Mouse (Mus musculus) limb, embryonic 14.5 days (tissue): ENCODE results near the gene Olfr11. TPM values are rescaled to one million over a fixed set of nuclear protein-coding genes. Genes with fewer than 3 reads are reported as not detected.

Experiments
- ATAC-seq: fragments of 200-750 bp; cut with Nextera tagmentation; 2 replicates; pipeline ENCODE4 v1.8.0; 2017; ENCODE audit warnings: low read depth, moderate number of reproducible peaks, moderate TSS enrichment; ENCODE audit not compliant: low FRiP score
- DNase-seq: peaks from one replicate; pipeline ENCODE4 v3.0.0-alpha.2; 2015; ENCODE audit warnings: low spot score
- H3K27ac ChIP-seq: fragments of 300-500 bp; sonication (generic); replicated peaks from 2 replicates; pipeline ENCODE4 v1.5.1; 2014; ENCODE audit warnings: low read depth, mild to moderate bottlenecking, low read length, moderate library complexity, mixed read lengths
- H3K27me3 ChIP-seq: fragments of 300-500 bp; sonication (generic); 2 replicates; pipeline ENCODE4 v1.6.1; 2014; ENCODE audit warnings: low read length, mixed read lengths; ENCODE audit not compliant: control insufficient read depth, insufficient read depth
- H3K36me3 ChIP-seq: fragments of 300-500 bp; sonication (generic); 2 replicates; pipeline ENCODE4 v1.6.1; 2014; ENCODE audit warnings: mild to moderate bottlenecking, low read length, moderate library complexity, mixed read lengths; ENCODE audit not compliant: control insufficient read depth, insufficient read depth
- H3K4me1 ChIP-seq: fragments of 300-500 bp; sonication (generic); 2 replicates; pipeline ENCODE4 v1.6.1; 2014; ENCODE audit warnings: antibody characterized with exemption, low read length, mixed read lengths; ENCODE audit not compliant: control insufficient read depth, insufficient read depth
- H3K4me2 ChIP-seq: fragments of 300-500 bp; sonication (generic); replicated peaks from 2 replicates; pipeline ENCODE4 v1.6.1; 2014; ENCODE audit warnings: low read depth, mild to moderate bottlenecking, low read length, moderate library complexity; ENCODE audit not compliant: severe bottlenecking
- H3K4me3 ChIP-seq: fragments of 300-500 bp; sonication (generic); replicated peaks from 2 replicates; pipeline ENCODE4 v1.5.1; 2014; ENCODE audit warnings: low read length
- H3K9ac ChIP-seq: fragments of 300-500 bp; sonication (generic); 2 replicates; pipeline ENCODE4 v1.6.1; 2014; ENCODE audit warnings: mild to moderate bottlenecking, low read depth, low read length, moderate library complexity; ENCODE audit not compliant: severe bottlenecking
- H3K9me3 ChIP-seq: fragments of 300-500 bp; sonication (generic); 2 replicates; pipeline ENCODE4 v1.6.1; 2016; ENCODE audit warnings: low read length; ENCODE audit not compliant: control insufficient read depth
- POLR2A ChIP-seq: fragments of 200-500 bp; IDR thresholded peaks from 2 replicates; pipeline ENCODE4 v1.8.0; 2012; ENCODE audit warnings: inconsistent platforms, mild to moderate bottlenecking, moderate library complexity, borderline replicate concordance; ENCODE audit not compliant: insufficient read depth, insufficient read length; ENCODE audit errors: extremely low read depth
- WGBS: fragments of 180-500 bp; shearing (Covaris S2); extraction: QIAGEN DNeasy Blood & Tissue Kit; methylation state at CpG from one replicate; pipeline ENCODE4 v1.1.7; 2014; 5-methylcytosine and 5-hydroxymethylcytosine counted together
- polyA plus RNA-seq, 2 experiments: library from polyadenylated mRNA; depleted of rRNA in 1 of 2; stranded (reverse) in 1 of 2; unstranded in 1 of 2; fragments of >200 nt; fragmentation: Nextera tagmentation in 1 of 2; extraction: Ambion mirVana in 1 of 2; gene quantifications; 2 replicates each; pipeline versions ENCODE4 v1.2.1 to v1.2.3; 2012 to 2014

Gene Olfr11
- polyA plus RNA-seq (2012; rRNA removed) (not detected in 2 replicates), polyA plus RNA-seq (2014; fragmentation: Nextera tagmentation; extraction: Ambion mirVana) (not detected in 2 replicates)

DNA sequence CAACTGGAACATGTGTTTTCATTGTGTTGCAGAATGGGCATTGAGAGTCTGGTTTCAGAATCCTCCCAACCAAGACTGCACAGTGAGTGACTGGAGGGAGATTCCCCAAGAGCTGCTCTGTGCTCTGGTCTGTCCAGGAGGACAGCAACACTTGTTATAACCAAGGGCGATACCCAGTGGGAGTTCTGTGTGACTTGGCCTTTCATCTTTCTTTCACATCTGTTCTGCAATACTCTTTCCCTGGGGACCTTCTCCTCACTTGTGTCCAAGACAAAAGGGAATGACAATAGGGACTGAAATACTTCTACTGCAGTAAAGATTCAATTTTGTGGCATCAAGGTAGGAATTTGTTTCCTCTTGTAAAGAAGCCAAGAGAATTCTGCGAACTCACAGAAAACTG lies at the start of gene Olfr11:
Gene Olfr11, minus strand, starts transcription at position 101 of the 400 bp plus-strand sequence.
- Histone ChIP-seq H3K36me3 (no peaks in the 10 kb centered on the region), H3K9me3 (no peaks in the 10 kb centered on the region), H3K4me1 (no peaks in the 10 kb centered on the region), H3K4me2 (no peak within 1 kb of the TSS), H3K4me3 (no peak within 1 kb of the TSS), H3K9ac (no peak within 1 kb of the TSS), H3K27me3 (no peaks in the 10 kb centered on the region), H3K27ac (no peak within 1 kb of the TSS)
- DNase-seq (no peak), ATAC-seq (no peak)
- no peak for TF ChIP-seq POLR2A
- WGBS: 77% methylated on average over 2 of the region's 2 CpGs

DNA sequence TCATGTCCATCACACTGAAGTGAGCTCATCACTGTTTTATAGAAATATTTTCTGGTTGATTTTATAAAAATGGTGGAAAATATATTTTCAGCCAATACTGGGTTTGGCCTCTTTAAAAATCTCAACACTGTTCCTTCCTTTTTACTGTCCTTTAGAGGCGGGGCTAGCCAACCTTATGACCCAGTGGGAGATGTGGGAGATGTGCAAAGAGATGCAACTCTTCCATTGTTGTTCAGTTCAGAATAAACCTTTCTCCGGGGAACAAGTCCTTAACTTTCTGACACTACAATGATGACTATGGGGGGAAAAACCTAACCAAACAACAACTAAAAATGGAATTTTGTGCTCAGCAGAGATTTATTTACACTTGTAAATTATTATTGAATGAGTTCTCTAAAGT lies 35.0 kb upstream of the Olfr11 start, which contains the start of gene Olfr1360:
Gene Olfr1360, minus strand, starts transcription at position 101 of the 400 bp plus-strand sequence.
- Histone ChIP-seq H3K27me3 (no peaks in the 10 kb centered on the region), H3K4me2 (no peak within 1 kb of the TSS), H3K27ac (no peak within 1 kb of the TSS), H3K4me1 (no peaks in the 10 kb centered on the region), H3K9me3 (no peaks in the 10 kb centered on the region), H3K9ac (no peak within 1 kb of the TSS), H3K36me3 (no peaks in the 10 kb centered on the region), H3K4me3 (no peak within 1 kb of the TSS)
- no peak for ATAC-seq
- TF ChIP-seq POLR2A: no peak
- no peak for DNase-seq
- WGBS: 87% methylated on average over 2 of the region's 2 CpGs

DNA sequence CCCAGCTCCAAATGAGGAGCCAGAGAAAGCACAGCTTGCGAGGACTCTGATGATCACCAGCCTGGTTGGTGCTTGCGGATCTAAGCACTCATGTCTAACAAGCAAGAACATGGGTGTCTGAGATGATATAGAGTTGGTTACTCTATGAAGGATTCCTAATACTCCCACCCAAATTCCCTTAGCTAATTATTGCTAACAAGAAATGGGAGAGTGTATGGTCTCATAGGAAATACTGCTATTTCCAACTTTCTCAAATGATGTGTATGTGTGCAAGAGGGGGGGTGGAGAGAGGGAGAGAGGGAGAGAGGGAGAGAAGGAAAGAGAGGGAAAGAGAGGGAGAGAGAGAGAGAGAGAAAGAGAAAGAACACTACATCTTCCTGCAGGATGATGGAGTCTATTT lies 21.0 kb upstream of the Olfr11 start, which contains the start of gene Olfr1361:
Gene Olfr1361, minus strand, starts transcription at position 101 of the 400 bp plus-strand sequence.
- H3K4me1 ChIP-seq: no peaks in the 10 kb centered on the region
- H3K9me3 ChIP-seq: no peaks in the 10 kb centered on the region
- H3K27me3 ChIP-seq: no peaks in the 10 kb centered on the region
- no peak within 1 kb of the TSS for H3K27ac ChIP-seq
- DNase-seq (no peak), ATAC-seq (no peak)
- TF ChIP-seq POLR2A: no peak
- 48% methylated on average over 2 of the region's 2 CpGs for WGBS
- no peak within 1 kb of the TSS for H3K9ac ChIP-seq
- H3K4me3 ChIP-seq: no peak within 1 kb of the TSS
- H3K36me3 ChIP-seq: no peaks in the 10 kb centered on the region
- no peak within 1 kb of the TSS for H3K4me2 ChIP-seq

DNA sequence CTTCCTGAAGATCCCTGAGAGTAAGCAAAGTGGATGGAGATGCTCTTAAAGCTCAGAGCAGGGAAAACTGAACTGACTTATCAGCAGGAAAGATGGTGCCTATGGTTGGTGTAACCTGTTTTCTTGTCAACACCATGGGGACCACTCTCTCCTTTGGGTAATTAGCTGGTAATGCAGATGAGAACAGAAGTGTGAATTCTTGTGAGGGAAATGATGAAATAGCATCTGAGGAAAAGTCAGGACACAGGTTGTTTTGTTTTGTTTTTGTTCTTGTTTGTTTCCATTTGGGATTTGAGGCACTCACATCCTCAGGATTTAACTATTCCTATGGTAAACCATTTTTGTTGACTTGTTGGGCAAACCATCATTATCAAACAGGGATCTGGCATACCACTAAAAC lies 28.4 kb downstream of the Olfr11 start, which contains the start of gene Olfr1362:
Gene Olfr1362, minus strand, starts transcription at position 101 of the 400 bp plus-strand sequence.
- Histone ChIP-seq H3K9ac (no peak within 1 kb of the TSS), H3K4me1 (no peaks in the 10 kb centered on the region), H3K4me2 (no peak within 1 kb of the TSS), H3K27me3 (no peaks in the 10 kb centered on the region), H3K36me3 (no peaks in the 10 kb centered on the region), H3K9me3 (no peaks in the 10 kb centered on the region), H3K4me3 (no peak within 1 kb of the TSS), H3K27ac (no peak within 1 kb of the TSS)
- DNase-seq (no peak), ATAC-seq (no peak)
- TF ChIP-seq POLR2A: no peak

DNA sequence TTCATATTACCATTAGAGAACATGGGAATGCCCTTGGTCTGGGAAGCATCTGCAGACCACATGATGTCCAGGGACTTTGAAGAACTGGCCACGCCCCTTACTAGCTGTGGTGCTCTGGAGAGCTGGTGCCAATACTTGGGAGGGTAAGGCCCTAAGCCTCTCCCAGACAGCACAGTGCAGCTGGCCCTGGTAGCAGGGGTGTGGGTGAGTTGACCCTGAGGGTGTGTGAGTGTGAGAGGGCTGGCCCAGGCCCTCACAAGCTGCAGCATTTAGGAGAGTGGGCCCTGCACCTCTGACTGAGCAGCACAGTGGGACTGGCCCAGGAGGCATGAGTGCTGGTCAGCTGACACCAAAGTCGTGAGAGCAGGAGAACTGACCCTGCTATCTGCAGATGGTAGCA lies 50.7 kb downstream of the Olfr11 start:
- TF ChIP-seq POLR2A: no peak

More for the DNA sequence above, 50.7 kb downstream of the Olfr11 start:
- Histone ChIP-seq H3K4me3 (no peak overlapping the region), H3K36me3 (no peaks in the 10 kb centered on the region), H3K9ac (no peak overlapping the region), H3K27me3 (no peaks in the 10 kb centered on the region), H3K27ac (no peak overlapping the region), H3K4me1 (no peaks in the 10 kb centered on the region), H3K4me2 (no peak overlapping the region), H3K9me3 (no peaks in the 10 kb centered on the region)
- WGBS: 54% methylated on average over 2 of the region's 2 CpGs
- ATAC-seq: no peak
- DNase-seq: no peak

Other genes with a start within 250 kb of the Olfr11 start
Only the 30 nearest of the 34 such genes appear.
- 44.6 and 52.4 TPM in 2 replicates for gene Zscan26, start 188.8 kb downstream of the Olfr11 start, polyA plus RNA-seq (2012; rRNA removed)
- 17.7 and 20.5 TPM in 2 replicates for gene Zscan26, start 188.8 kb downstream of the Olfr11 start, polyA plus RNA-seq (2014; fragmentation: Nextera tagmentation; extraction: Ambion mirVana)
- 0.55 and 0.69 TPM in 2 replicates for gene Nkapl, start 174.0 kb downstream of the Olfr11 start, polyA plus RNA-seq (2012; rRNA removed)
- gene Nkapl, start 174.0 kb downstream of the Olfr11 start, polyA plus RNA-seq (2014; fragmentation: Nextera tagmentation; extraction: Ambion mirVana): 2.4 and 2.6 TPM in 2 replicates
- gene Zkscan4, start 163.6 kb downstream of the Olfr11 start, polyA plus RNA-seq (2012; rRNA removed): 1.8 and 2.2 TPM in 2 replicates
- 2.9 and 3.8 TPM in 2 replicates for gene Zkscan4, start 163.6 kb downstream of the Olfr11 start, polyA plus RNA-seq (2014; fragmentation: Nextera tagmentation; extraction: Ambion mirVana)
- not detected in 2 replicates for gene Gm10065, start 163.1 kb downstream of the Olfr11 start, polyA plus RNA-seq (2012; rRNA removed)
- not detected in 2 replicates for gene Gm10065, start 163.1 kb downstream of the Olfr11 start, polyA plus RNA-seq (2014; fragmentation: Nextera tagmentation; extraction: Ambion mirVana)
- 0.17 and 0.30 TPM in 2 replicates for gene AK157302, start 147.3 kb downstream of the Olfr11 start, polyA plus RNA-seq (2012; rRNA removed)
- 0.28 and 0.29 TPM in 2 replicates for gene AK157302, start 147.3 kb downstream of the Olfr11 start, polyA plus RNA-seq (2014; fragmentation: Nextera tagmentation; extraction: Ambion mirVana)
- gene Gm11273, start 141.1 kb downstream of the Olfr11 start, polyA plus RNA-seq (2012; rRNA removed): 5.1 and 5.9 TPM in 2 replicates
- gene Gm11273, start 141.1 kb downstream of the Olfr11 start, polyA plus RNA-seq (2014; fragmentation: Nextera tagmentation; extraction: Ambion mirVana): 6.1 and 6.8 TPM in 2 replicates
- 12.9 and 16.2 TPM in 2 replicates for gene Zkscan8, start 111.4 kb downstream of the Olfr11 start, polyA plus RNA-seq (2012; rRNA removed)
- gene Zkscan8, start 111.4 kb downstream of the Olfr11 start, polyA plus RNA-seq (2014; fragmentation: Nextera tagmentation; extraction: Ambion mirVana): 8.8 and 10.0 TPM in 2 replicates
- not detected in 2 replicates for gene Olfr1366, start 99.7 kb downstream of the Olfr11 start, polyA plus RNA-seq (2012; rRNA removed)
- 0.15 and 0.30 TPM in 2 replicates for gene Olfr1366, start 99.7 kb downstream of the Olfr11 start, polyA plus RNA-seq (2014; fragmentation: Nextera tagmentation; extraction: Ambion mirVana)
- gene Olfr1535, start 82.6 kb downstream of the Olfr11 start, polyA plus RNA-seq (2012; rRNA removed): not detected in 2 replicates
- gene Olfr1535, start 82.6 kb downstream of the Olfr11 start, polyA plus RNA-seq (2014; fragmentation: Nextera tagmentation; extraction: Ambion mirVana): not detected in 2 replicates
- gene Olfr1364, start 60.8 kb downstream of the Olfr11 start, polyA plus RNA-seq (2012; rRNA removed): not detected in 2 replicates
- gene Olfr1364, start 60.8 kb downstream of the Olfr11 start, polyA plus RNA-seq (2014; fragmentation: Nextera tagmentation; extraction: Ambion mirVana): not detected in 2 replicates
- gene Olfr1362, start 28.5 kb downstream of the Olfr11 start, polyA plus RNA-seq (2012; rRNA removed): not detected in 2 replicates
- not detected in 2 replicates for gene Olfr1362, start 28.5 kb downstream of the Olfr11 start, polyA plus RNA-seq (2014; fragmentation: Nextera tagmentation; extraction: Ambion mirVana)
- gene Olfr1361, start 20.9 kb upstream of the Olfr11 start, polyA plus RNA-seq (2012; rRNA removed): not detected in 2 replicates
- not detected in 2 replicates for gene Olfr1361, start 20.9 kb upstream of the Olfr11 start, polyA plus RNA-seq (2014; fragmentation: Nextera tagmentation; extraction: Ambion mirVana)
- not detected in 2 replicates for gene Olfr1360, start 34.9 kb upstream of the Olfr11 start, polyA plus RNA-seq (2012; rRNA removed)
- not detected in 2 replicates for gene Olfr1360, start 34.9 kb upstream of the Olfr11 start, polyA plus RNA-seq (2014; fragmentation: Nextera tagmentation; extraction: Ambion mirVana)
- gene Olfr1359, start 55.6 kb upstream of the Olfr11 start, polyA plus RNA-seq (2012; rRNA removed): not detected in 2 replicates
- not detected in 2 replicates for gene Olfr1359, start 55.6 kb upstream of the Olfr11 start, polyA plus RNA-seq (2014; fragmentation: Nextera tagmentation; extraction: Ambion mirVana)
- gene Hist1h2bl, start 73.6 kb upstream of the Olfr11 start, polyA plus RNA-seq (2012; rRNA removed): 15.9 and 20.8 TPM in 2 replicates
- gene Hist1h2bl, start 73.6 kb upstream of the Olfr11 start, polyA plus RNA-seq (2014; fragmentation: Nextera tagmentation; extraction: Ambion mirVana): 2.4 and 4.4 TPM in 2 replicates
- 17.5 and 34.8 TPM in 2 replicates for gene Hist1h2ai, start 73.9 kb upstream of the Olfr11 start, polyA plus RNA-seq (2012; rRNA removed)
- gene Hist1h2ai, start 73.9 kb upstream of the Olfr11 start, polyA plus RNA-seq (2014; fragmentation: Nextera tagmentation; extraction: Ambion mirVana): 30.7 and 38.1 TPM in 2 replicates
- 34.5 and 61.8 TPM in 2 replicates for gene Hist1h3h, start 75.1 kb upstream of the Olfr11 start, polyA plus RNA-seq (2012; rRNA removed)
- gene Hist1h3h, start 75.1 kb upstream of the Olfr11 start, polyA plus RNA-seq (2014; fragmentation: Nextera tagmentation; extraction: Ambion mirVana): 18.4 and 18.6 TPM in 2 replicates
- 15.1 and 19.3 TPM in 2 replicates for gene Hist1h2bm, start 79.5 kb upstream of the Olfr11 start, polyA plus RNA-seq (2012; rRNA removed)
- gene Hist1h2bm, start 79.5 kb upstream of the Olfr11 start, polyA plus RNA-seq (2014; fragmentation: Nextera tagmentation; extraction: Ambion mirVana): 4.8 and 6.3 TPM in 2 replicates
- gene Hist1h4j, start 92.5 kb upstream of the Olfr11 start, polyA plus RNA-seq (2012; rRNA removed): 13.7 and 13.8 TPM in 2 replicates
- gene Hist1h4j, start 92.5 kb upstream of the Olfr11 start, polyA plus RNA-seq (2014; fragmentation: Nextera tagmentation; extraction: Ambion mirVana): 1.00 and 1.3 TPM in 2 replicates
- 22.1 and 22.3 TPM in 2 replicates for gene Hist1h4k, start 108.0 kb upstream of the Olfr11 start, polyA plus RNA-seq (2012; rRNA removed)
- 1.4 and 4.0 TPM in 2 replicates for gene Hist1h4k, start 108.0 kb upstream of the Olfr11 start, polyA plus RNA-seq (2014; fragmentation: Nextera tagmentation; extraction: Ambion mirVana)
- 26.8 and 28.1 TPM in 2 replicates for gene Hist1h2ak, start 111.3 kb upstream of the Olfr11 start, polyA plus RNA-seq (2012; rRNA removed)
- gene Hist1h2ak, start 111.3 kb upstream of the Olfr11 start, polyA plus RNA-seq (2014; fragmentation: Nextera tagmentation; extraction: Ambion mirVana): 11.0 and 17.9 TPM in 2 replicates
- gene Hist1h2bn, start 111.6 kb upstream of the Olfr11 start, polyA plus RNA-seq (2012; rRNA removed): 15.3 and 18.4 TPM in 2 replicates
- gene Hist1h2bn, start 111.6 kb upstream of the Olfr11 start, polyA plus RNA-seq (2014; fragmentation: Nextera tagmentation; extraction: Ambion mirVana): 3.2 and 3.4 TPM in 2 replicates
- gene Hist1h1b, start 138.1 kb upstream of the Olfr11 start, polyA plus RNA-seq (2012; rRNA removed): 5.9 and 6.7 TPM in 2 replicates
- gene Hist1h1b, start 138.1 kb upstream of the Olfr11 start, polyA plus RNA-seq (2014; fragmentation: Nextera tagmentation; extraction: Ambion mirVana): 8.9 and 13.0 TPM in 2 replicates
- gene Hist1h3i, start 140.9 kb upstream of the Olfr11 start, polyA plus RNA-seq (2012; rRNA removed): 39.9 and 59.2 TPM in 2 replicates
- 142 and 166 TPM in 2 replicates for gene Hist1h3i, start 140.9 kb upstream of the Olfr11 start, polyA plus RNA-seq (2014; fragmentation: Nextera tagmentation; extraction: Ambion mirVana)
- gene Hist1h2an, start 144.7 kb upstream of the Olfr11 start, polyA plus RNA-seq (2012; rRNA removed): 9.3 and 19.2 TPM in 2 replicates
- gene Hist1h2an, start 144.7 kb upstream of the Olfr11 start, polyA plus RNA-seq (2014; fragmentation: Nextera tagmentation; extraction: Ambion mirVana): 6.1 and 8.1 TPM in 2 replicates
- gene Hist1h2bp, start 144.9 kb upstream of the Olfr11 start, polyA plus RNA-seq (2012; rRNA removed): 1.8 and 2.2 TPM in 2 replicates
- 1.9 and 2.1 TPM in 2 replicates for gene Hist1h2bp, start 144.9 kb upstream of the Olfr11 start, polyA plus RNA-seq (2014; fragmentation: Nextera tagmentation; extraction: Ambion mirVana)
- 18.4 and 18.7 TPM in 2 replicates for gene Hist1h2bq, start 167.7 kb upstream of the Olfr11 start, polyA plus RNA-seq (2012; rRNA removed)
- 20.2 and 24.7 TPM in 2 replicates for gene Hist1h2bq, start 167.7 kb upstream of the Olfr11 start, polyA plus RNA-seq (2014; fragmentation: Nextera tagmentation; extraction: Ambion mirVana)
- gene Hist1h2ao, start 167.9 kb upstream of the Olfr11 start, polyA plus RNA-seq (2012; rRNA removed): not detected in 2 replicates
- 2.1 TPM in 1 of 2 replicates, not detected in the other for gene Hist1h2ao, start 167.9 kb upstream of the Olfr11 start, polyA plus RNA-seq (2014; fragmentation: Nextera tagmentation; extraction: Ambion mirVana)
- gene Hist1h4m, start 169.2 kb upstream of the Olfr11 start, polyA plus RNA-seq (2012; rRNA removed): not detected in 2 replicates
- gene Hist1h4m, start 169.2 kb upstream of the Olfr11 start, polyA plus RNA-seq (2014; fragmentation: Nextera tagmentation; extraction: Ambion mirVana): not detected in 2 replicates
- 30.3 and 31.8 TPM in 2 replicates for gene Hist1h4n, start 189.7 kb upstream of the Olfr11 start, polyA plus RNA-seq (2012; rRNA removed)
- gene Hist1h4n, start 189.7 kb upstream of the Olfr11 start, polyA plus RNA-seq (2014; fragmentation: Nextera tagmentation; extraction: Ambion mirVana): 15.6 and 21.5 TPM in 2 replicates